Mouse (Mus musculus) layer of hippocampus, adult 9-11 months (tissue): ENCODE results near the gene Arntl.

Source experiments
- DNase-seq: peaks from one replicate; pipeline ENCODE4 v3.0.0; 2022

The Arntl gene

GRCm38 (mm10) chr7:113297813-113298212 lies 90.5 kb downstream of the Arntl start:
- DNase-seq = no peak

GRCm38 (mm10) chr7:113310136-113310535 lies 102.9 kb downstream of the Arntl start:
- DNase-seq = no peak

GRCm38 (mm10) chr7:113311784-113312183 lies 104.5 kb downstream of the Arntl start:
- peak; percentile 37 for DNase-seq

- DNase-seq = no peak
These were observed 112.9 kb downstream of the Arntl start for GRCm38 (mm10) chr7:113320128-113320527.

GRCm38 (mm10) chr7:113334036-113334435 lies 126.8 kb downstream of the Arntl start:
- DNase-seq = no peak

GRCm38 (mm10) chr7:113335250-113335649 lies 128.0 kb downstream of the Arntl start:
- DNase-seq = no peak

GRCm38 (mm10) chr7:113347271-113347670 lies 140.0 kb downstream of the Arntl start:
- peak; percentile 93 for DNase-seq

- no peak for DNase-seq
These were observed 140.4 kb downstream of the Arntl start for GRCm38 (mm10) chr7:113347694-113348093.

- DNase-seq = no peak
These were observed 141.8 kb downstream of the Arntl start for GRCm38 (mm10) chr7:113349089-113349488.
